In genomic region chr9:112119106-112119433, GRCm38 (mm10) we compare ENCODE assay signal across 9 mouse cellular contexts.
DNase-seq lines count a peak whose midpoint lies in the region; ATAC-seq and TF ChIP-seq lines count a peak whose summit lies in the region.
"Had no signal": no experiment of that assay in that cellular context is flagged by ENCODE, and none has a peak within 500 bp of the region (broad histone marks: within the 10 kb centered on the region; RNA-seq: fewer than 3 reads in every experiment).

No protein-coding gene starts in this region.

- H3K4me2 ChIP-seq in heart, embryonic 14.5 days (ENCODE audit: low read length), result peak overlapping the region; percentile 77
- peak overlapping the region; percentile 42; the same call in 1 of the 2 replicates for H3K4me2 ChIP-seq in stomach, embryonic 14.5 days (replicated peaks; ENCODE audit: low read depth, low read length)
- no peak overlapping the region; the same call in 1 of the 2 replicates for H3K4me2 ChIP-seq in stomach, postnatal 0 days (replicated peaks; ENCODE audit: low read depth)
- H3K4me2 ChIP-seq in limb, embryonic 14.5 days (replicated peaks; ENCODE audit: low read depth, low read length, severe bottlenecking), result peak overlapping the region; percentile 67

- 19% methylated on average over 7 of the region's 7 CpGs for WGBS in heart, embryonic 14.5 days
- 17% methylated on average over 7 of the region's 7 CpGs for WGBS in stomach, embryonic 14.5 days
- 20% methylated on average over 7 of the region's 7 CpGs for WGBS in stomach, postnatal 0 days
- WGBS in limb, embryonic 14.5 days, result 10% methylated on average over 7 of the region's 7 CpGs

- no peak for DNase-seq in heart, postnatal 25 days (ENCODE audit: low spot score)
- DNase-seq in stomach, postnatal 0 days (ENCODE audit: low spot score), result no peak
- no peak for DNase-seq in limb, embryonic 14.5 days (ENCODE audit: low spot score)
- no peak for DNase-seq in yolk sac, embryonic 10.5 days (ENCODE audit: low spot score)
- no peak for DNase-seq in gastrocnemius, postnatal 4 days (ENCODE audit: low spot score in 2 of 2)
- no peak for DNase-seq in retina, embryonic 14.5 days (ENCODE audit: low spot score)

- H3K36me3 ChIP-seq in heart, embryonic 14.5 days (ENCODE audit: control insufficient read depth, insufficient read depth, low read length), result no peaks in the 10 kb centered on the region
- no peaks in the 10 kb centered on the region for H3K36me3 ChIP-seq in stomach, embryonic 14.5 days (ENCODE audit: control insufficient read depth, insufficient read depth, low read length)
- no peaks in the 10 kb centered on the region for H3K36me3 ChIP-seq in stomach, postnatal 0 days (ENCODE audit: control insufficient read depth, insufficient read depth, low read length)
- H3K36me3 ChIP-seq in limb, embryonic 14.5 days (ENCODE audit: control insufficient read depth, insufficient read depth, low read length), result no peaks in the 10 kb centered on the region

- TF ChIP-seq POLR2A in limb, embryonic 14.5 days (IDR thresholded peaks at IDR 0.05; ENCODE audit: borderline replicate concordance, extremely low read depth, insufficient read depth, insufficient read length), result no peak

- peak overlapping the region in 1 of 2 experiments; percentile 37; a peak in 2 of 4 replicates for H3K4me3 ChIP-seq in heart, embryonic 14.5 days (ENCODE audit: control insufficient read depth in 1 of 2, insufficient read depth in 1 of 2, low read depth in 1 of 2, low read length in 2 of 2)
- no peak overlapping the region for H3K4me3 ChIP-seq in stomach, embryonic 14.5 days (ENCODE audit: low read depth, low read length)
- no peak overlapping the region for H3K4me3 ChIP-seq in stomach, postnatal 0 days (ENCODE audit: low read depth, low read length)
- H3K4me3 ChIP-seq in limb, embryonic 14.5 days (replicated peaks; ENCODE audit: low read length), result peak overlapping the region; percentile 31; the same call in 1 of the 2 replicates
- H3K4me3 ChIP-seq: erythroblast, embryonic 14.5 days had no signal

- TF ChIP-seq CTCF in stomach, postnatal 0 days (IDR thresholded peaks at IDR 0.05; ENCODE audit: low read depth), result no peak

- H3K9ac ChIP-seq in heart, embryonic 14.5 days (ENCODE audit: low read length), result peak overlapping the region; percentile 70
- H3K9ac ChIP-seq in stomach, embryonic 14.5 days (replicated peaks; ENCODE audit: low read depth, low read length), result no peak overlapping the region
- H3K9ac ChIP-seq in stomach, postnatal 0 days (ENCODE audit: low read length), result no peak overlapping the region
- H3K9ac ChIP-seq in limb, embryonic 14.5 days (ENCODE audit: low read depth, low read length, severe bottlenecking), result 0 out of 2 replicates have a peak overlapping the region, but pooled peaks have one; percentile 41

- H3K27ac ChIP-seq in heart, embryonic 14.5 days (replicated peaks in 1 of 2; ENCODE audit: control insufficient read depth in 1 of 2, insufficient read depth in 1 of 2, low read depth in 2 of 2, low read length in 2 of 2), result no peak overlapping the region
- no peak overlapping the region for H3K27ac ChIP-seq in stomach, embryonic 14.5 days (ENCODE audit: low read length)
- H3K27ac ChIP-seq in stomach, postnatal 0 days (replicated peaks), result no peak overlapping the region
- no peak overlapping the region for H3K27ac ChIP-seq in limb, embryonic 14.5 days (replicated peaks; ENCODE audit: low read depth, low read length)

- TF ChIP-seq EP300 in stomach, postnatal 0 days (optimal IDR thresholded peaks at IDR 0.05), result no peak

- peaks cover 6 to 11% of the 10 kb centered on the region in 2 experiments for H3K4me1 ChIP-seq in heart, embryonic 14.5 days (ENCODE audit: control insufficient read depth in 2 of 2, insufficient read depth in 2 of 2, low read length in 2 of 2)
- H3K4me1 ChIP-seq in stomach, embryonic 14.5 days (ENCODE audit: control insufficient read depth, insufficient read depth, low read length), result no peaks in the 10 kb centered on the region
- no peaks in the 10 kb centered on the region for H3K4me1 ChIP-seq in stomach, postnatal 0 days (replicated peaks; ENCODE audit: control insufficient read depth, insufficient read depth)
- peaks cover 12% of the 10 kb centered on the region for H3K4me1 ChIP-seq in limb, embryonic 14.5 days (ENCODE audit: control insufficient read depth, insufficient read depth, low read length)

- H3K27me3 ChIP-seq in heart, embryonic 14.5 days (ENCODE audit: control insufficient read depth, insufficient read depth, low read length), result no peaks in the 10 kb centered on the region
- no peaks in the 10 kb centered on the region for H3K27me3 ChIP-seq in stomach, embryonic 14.5 days (ENCODE audit: control insufficient read depth, insufficient read depth, low read length)
- no peaks in the 10 kb centered on the region for H3K27me3 ChIP-seq in stomach, postnatal 0 days (ENCODE audit: control insufficient read depth, insufficient read depth, low read length)
- H3K27me3 ChIP-seq in limb, embryonic 14.5 days (ENCODE audit: control insufficient read depth, insufficient read depth, low read length), result no peaks in the 10 kb centered on the region

- no peaks in the 10 kb centered on the region for H3K9me3 ChIP-seq in heart, embryonic 14.5 days (ENCODE audit: control insufficient read depth, low read length)
- no peaks in the 10 kb centered on the region for H3K9me3 ChIP-seq in stomach, embryonic 14.5 days (ENCODE audit: control insufficient read depth, low read depth, low read length)
- no peaks in the 10 kb centered on the region for H3K9me3 ChIP-seq in stomach, postnatal 0 days (ENCODE audit: control insufficient read depth, low read length)
- no peaks in the 10 kb centered on the region for H3K9me3 ChIP-seq in limb, embryonic 14.5 days (ENCODE audit: control insufficient read depth, low read length)

- ATAC-seq in heart, embryonic 14.5 days (ENCODE audit: insufficient number of reproducible peaks, insufficient read depth, low FRiP score, low read depth), result no peak
- ATAC-seq in stomach, embryonic 14.5 days (ENCODE audit: insufficient number of reproducible peaks, insufficient read depth, low FRiP score, low read depth), result no peak
- no peak for ATAC-seq in stomach, postnatal 0 days (ENCODE audit: low FRiP score, low TSS enrichment)
- ATAC-seq in limb, embryonic 14.5 days (ENCODE audit: low FRiP score, low read depth), result 0 out of 2 replicates have a peak, but pooled peaks have one; percentile 37

- intact Hi-C loops in heart, postnatal 25 days (cut with DNase I), result no loop called here

Comparison
In these comparisons a context has a peak if more than half of its experiments do, and no peak if none do; other contexts are left out.
1. H3K9ac ChIP-seq: peak in heart, embryonic 14.5 days (single experiment) and limb, embryonic 14.5 days (single experiment); none in stomach, embryonic 14.5 days (single experiment) and stomach, postnatal 0 days (single experiment).